Mouse (Mus musculus) forebrain, embryonic 11.5 days (tissue): ENCODE results near the gene Smg6. TPM values are rescaled to one million over a fixed set of nuclear protein-coding genes. Genes with fewer than 3 reads are reported as not detected.

Experiments
- ATAC-seq: fragments of 200-750 bp; cut with Nextera tagmentation; replicated peaks from 2 replicates; pipeline ENCODE4 v1.8.0; 2017; ENCODE audit warnings: moderate TSS enrichment; ENCODE audit not compliant: low FRiP score
- DNase-seq: peaks from one replicate; pipeline ENCODE4 v3.0.0-alpha.2; 2017; ENCODE audit warnings: low spot score
- H3K27ac ChIP-seq: fragments of 300-500 bp; sonication (generic); 2 replicates; pipeline ENCODE4 v1.5.1; 2014; ENCODE audit warnings: low read depth, low read length
- H3K27me3 ChIP-seq: fragments of 300-500 bp; sonication (generic); 2 replicates; pipeline ENCODE4 v1.6.1; 2014; ENCODE audit warnings: mild to moderate bottlenecking, low read length, mixed read lengths; ENCODE audit not compliant: control insufficient read depth, insufficient read depth
- H3K36me3 ChIP-seq: fragments of 300-500 bp; sonication (generic); 2 replicates; pipeline ENCODE4 v1.6.1; 2014; ENCODE audit warnings: mild to moderate bottlenecking, low read length, moderate library complexity, mixed read lengths; ENCODE audit not compliant: control insufficient read depth, insufficient read depth
- H3K4me1 ChIP-seq: fragments of 300-500 bp; sonication (generic); replicated peaks from 2 replicates; pipeline ENCODE4 v1.6.1; 2014; ENCODE audit warnings: low read length, mixed read lengths; ENCODE audit not compliant: control insufficient read depth, insufficient read depth
- H3K4me2 ChIP-seq: fragments of 300-500 bp; sonication (generic); 2 replicates; pipeline ENCODE4 v1.6.1; 2014; ENCODE audit warnings: low read depth, mild to moderate bottlenecking, low read length, moderate library complexity, mixed read lengths; ENCODE audit not compliant: severe bottlenecking
- H3K4me3 ChIP-seq: fragments of 300-500 bp; sonication (generic); 2 replicates; pipeline ENCODE4 v1.5.1; 2014; ENCODE audit warnings: low read depth, low read length
- H3K9ac ChIP-seq: fragments of 300-500 bp; sonication (generic); 2 replicates; pipeline ENCODE4 v1.6.1; 2014; ENCODE audit warnings: low read length
- H3K9me3 ChIP-seq: fragments of 300-500 bp; sonication (generic); 2 replicates; pipeline ENCODE4 v1.6.1; 2016; ENCODE audit warnings: low read length, mixed read lengths; ENCODE audit not compliant: control insufficient read depth
- WGBS: fragments of 180-500 bp; shearing (Covaris S2); extraction: QIAGEN DNeasy Blood & Tissue Kit; methylation state at CpG from one replicate; pipeline ENCODE4 v1.1.7; 2014; 5-methylcytosine and 5-hydroxymethylcytosine counted together
- polyA plus RNA-seq: library from polyadenylated mRNA; unstranded; fragments of >200 nt; fragmentation: Nextera tagmentation; extraction: Ambion mirVana; gene quantifications from 2 replicates; pipeline ENCODE4 v1.2.1, GENCODE M21; 2014

The Smg6 gene
- polyA plus RNA-seq, 1 experiment from 2014 or later: 19.8 TPM

DNA sequence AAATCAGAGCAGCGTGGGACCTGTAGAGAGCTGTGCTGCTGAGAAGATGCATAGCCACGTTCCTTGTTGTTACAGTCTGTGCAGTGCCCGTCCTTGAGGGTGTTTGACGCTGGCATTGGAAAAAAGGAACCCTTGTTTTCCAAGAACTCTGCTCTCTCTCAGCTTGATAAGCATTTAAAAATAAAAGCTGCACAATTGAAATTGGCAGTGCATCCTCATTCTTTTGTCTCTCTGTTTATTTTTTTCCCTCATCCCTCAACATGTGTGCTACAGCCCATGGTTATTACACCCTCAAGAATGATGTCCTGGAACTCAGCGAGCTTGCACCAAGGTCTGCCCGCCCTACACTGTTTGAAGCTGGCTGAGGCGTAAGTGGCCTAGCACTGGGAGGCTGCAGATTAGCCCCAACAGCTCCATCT is 89.8 kb downstream of the Smg6 start:
- no peak overlapping the region for H3K4me2 ChIP-seq
- H3K36me3 ChIP-seq: no peaks in the 10 kb centered on the region
- H3K9me3 ChIP-seq: no peaks in the 10 kb centered on the region
- no peaks in the 10 kb centered on the region for H3K27me3 ChIP-seq
- ATAC-seq (no peak), DNase-seq (no peak)
- no peak overlapping the region for H3K4me3 ChIP-seq
- H3K9ac ChIP-seq: no peak overlapping the region
- no peaks in the 10 kb centered on the region for H3K4me1 ChIP-seq
- no peak overlapping the region for H3K27ac ChIP-seq
- WGBS: 69% methylated on average over 7 of the region's 7 CpGs

- H3K4me2 ChIP-seq: no peak overlapping the region
- no peaks in the 10 kb centered on the region for H3K9me3 ChIP-seq
- WGBS: 87% methylated on average over 5 of the region's 5 CpGs
- H3K4me3 ChIP-seq: no peak overlapping the region
- H3K36me3 ChIP-seq: no peaks in the 10 kb centered on the region
- no peak overlapping the region for H3K27ac ChIP-seq
- no peaks in the 10 kb centered on the region for H3K27me3 ChIP-seq
- no peak for ATAC-seq
- no peaks in the 10 kb centered on the region for H3K4me1 ChIP-seq
- no peak for DNase-seq
- H3K9ac ChIP-seq: no peak overlapping the region
Measured at GRCm38 (mm10) chr11:75016309-75016860, 90.8 kb downstream of the Smg6 start.

DNA sequence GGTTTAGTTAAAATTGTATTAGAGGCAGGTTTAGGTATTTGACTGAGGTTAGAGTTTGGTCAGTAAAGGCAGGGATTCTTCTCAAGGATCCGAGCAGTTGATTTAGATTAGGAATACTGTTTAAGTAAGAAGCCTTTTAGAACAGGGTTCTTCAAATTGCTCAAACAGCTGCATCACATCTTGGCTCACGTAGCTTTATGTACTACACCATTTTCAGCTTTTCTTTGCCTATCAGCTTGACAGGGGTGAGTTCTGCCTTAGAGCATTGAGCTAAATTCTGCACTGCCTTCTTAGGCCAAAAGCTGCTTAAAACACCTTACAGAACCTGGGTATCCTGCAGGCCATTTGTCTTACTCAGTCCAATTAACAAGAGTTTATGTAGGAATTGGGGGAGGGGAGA is 92.2 kb downstream of the Smg6 start:
- no peak overlapping the region for H3K9ac ChIP-seq
- 91% methylated on average over 2 of the region's 2 CpGs for WGBS
- no peak for ATAC-seq
- DNase-seq: no peak
- no peak overlapping the region for H3K27ac ChIP-seq
- H3K4me2 ChIP-seq: no peak overlapping the region
- H3K36me3 ChIP-seq: no peaks in the 10 kb centered on the region
- no peaks in the 10 kb centered on the region for H3K27me3 ChIP-seq
- no peaks in the 10 kb centered on the region for H3K9me3 ChIP-seq
- H3K4me3 ChIP-seq: no peak overlapping the region
- H3K4me1 ChIP-seq: no peaks in the 10 kb centered on the region

DNA sequence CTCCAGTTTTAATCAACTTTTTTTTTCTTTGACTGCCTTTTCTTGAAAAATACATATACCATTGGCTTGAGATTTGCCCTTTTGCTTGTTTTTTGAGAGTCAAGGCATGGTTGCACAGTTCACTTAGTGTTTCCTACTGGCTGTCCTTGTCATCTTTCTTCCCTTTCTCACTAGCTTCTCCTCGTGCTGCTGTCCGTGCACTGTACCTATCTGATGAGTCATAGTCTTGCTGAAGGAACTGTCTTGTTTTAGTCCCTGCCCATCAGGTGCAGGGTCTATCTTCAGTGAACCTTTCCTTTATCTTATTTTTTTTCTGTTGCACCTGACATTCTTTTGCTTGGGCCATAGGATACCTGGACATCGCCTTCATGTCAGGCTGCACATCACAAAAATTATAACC is 101.4 kb downstream of the Smg6 start:
- WGBS: 89% methylated on average over 3 of the region's 3 CpGs
- H3K27me3 ChIP-seq: no peaks in the 10 kb centered on the region
- no peaks in the 10 kb centered on the region for H3K9me3 ChIP-seq
- H3K4me3 ChIP-seq: no peak overlapping the region
- DNase-seq (no peak), ATAC-seq (no peak)
- H3K27ac ChIP-seq: no peak overlapping the region
- H3K4me2 ChIP-seq: no peak overlapping the region
- no peaks in the 10 kb centered on the region for H3K4me1 ChIP-seq
- no peaks in the 10 kb centered on the region for H3K36me3 ChIP-seq
- H3K9ac ChIP-seq: no peak overlapping the region

DNA sequence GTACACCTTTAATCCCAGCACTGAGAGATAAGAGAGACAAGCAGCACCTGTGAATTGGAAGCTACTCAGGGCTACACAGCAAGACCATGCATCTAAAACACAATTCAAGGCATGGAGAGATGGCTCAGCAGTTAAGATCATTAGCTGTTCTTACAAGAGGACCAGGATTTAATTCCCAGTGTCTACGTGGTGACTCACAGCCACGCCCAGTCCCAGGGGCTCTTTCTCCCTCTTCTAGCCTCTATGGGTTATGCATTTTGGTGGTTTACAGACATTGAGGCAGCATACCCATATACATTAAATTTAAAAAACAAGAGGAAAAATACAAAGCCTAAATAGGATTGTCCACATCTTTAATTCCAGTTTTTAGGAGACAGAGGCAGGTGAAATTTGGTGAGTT is 102.0 kb downstream of the Smg6 start:
- Histone ChIP-seq H3K9me3 (no peaks in the 10 kb centered on the region), H3K27me3 (no peaks in the 10 kb centered on the region), H3K36me3 (no peaks in the 10 kb centered on the region), H3K27ac (no peak overlapping the region), H3K4me2 (no peak overlapping the region), H3K9ac (no peak overlapping the region), H3K4me3 (no peak overlapping the region), H3K4me1 (no peaks in the 10 kb centered on the region)
- ATAC-seq (no peak), DNase-seq (no peak)
- 82% methylated on average over 2 of the region's 2 CpGs for WGBS

- H3K4me2 ChIP-seq: no peak overlapping the region
- no peaks in the 10 kb centered on the region for H3K27me3 ChIP-seq
- no peaks in the 10 kb centered on the region for H3K9me3 ChIP-seq
- ATAC-seq (no peak), DNase-seq (no peak)
- H3K4me1 ChIP-seq: no peaks in the 10 kb centered on the region
- no peak overlapping the region for H3K9ac ChIP-seq
- H3K27ac ChIP-seq: no peak overlapping the region
- H3K4me3 ChIP-seq: no peak overlapping the region
- 65% methylated on average over 2 of the region's 2 CpGs for WGBS
- no peaks in the 10 kb centered on the region for H3K36me3 ChIP-seq
Measured at GRCm38 (mm10) chr11:75031251-75031650, 105.6 kb downstream of the Smg6 start.

- DNase-seq: no peak
- H3K4me1 ChIP-seq: no peaks in the 10 kb centered on the region
- H3K4me3 ChIP-seq: no peak overlapping the region
- H3K36me3 ChIP-seq: no peaks in the 10 kb centered on the region
- H3K9ac ChIP-seq: no peak overlapping the region
- no peak overlapping the region for H3K27ac ChIP-seq
- ATAC-seq: no peak
- WGBS: 77% methylated on average over 2 of the region's 2 CpGs
- no peaks in the 10 kb centered on the region for H3K9me3 ChIP-seq
- no peaks in the 10 kb centered on the region for H3K27me3 ChIP-seq
- H3K4me2 ChIP-seq: no peak overlapping the region
Measured at GRCm38 (mm10) chr11:75032946-75033345, 107.3 kb downstream of the Smg6 start.

- Histone ChIP-seq H3K4me3 (no peak overlapping the region), H3K9me3 (no peaks in the 10 kb centered on the region), H3K4me1 (no peaks in the 10 kb centered on the region), H3K27me3 (no peaks in the 10 kb centered on the region), H3K4me2 (no peak overlapping the region), H3K9ac (no peak overlapping the region), H3K36me3 (no peaks in the 10 kb centered on the region), H3K27ac (no peak overlapping the region)
- 92% methylated on average over 5 of the region's 5 CpGs for WGBS
- DNase-seq (no peak), ATAC-seq (no peak)
Measured at GRCm38 (mm10) chr11:75033581-75034067, 108.0 kb downstream of the Smg6 start.

GRCm38 (mm10) chr11:75034104-75034503 is 108.5 kb downstream of the Smg6 start:
- DNase-seq (no peak), ATAC-seq (no peak)
- Histone ChIP-seq H3K36me3 (no peaks in the 10 kb centered on the region), H3K27ac (no peak overlapping the region), H3K9ac (no peak overlapping the region), H3K9me3 (no peaks in the 10 kb centered on the region), H3K4me2 (no peak overlapping the region), H3K27me3 (no peaks in the 10 kb centered on the region), H3K4me1 (no peaks in the 10 kb centered on the region), H3K4me3 (no peak overlapping the region)
- 86% methylated on average over 3 of the region's 3 CpGs for WGBS
